Mouse (Mus musculus) kidney, embryonic 14.5 days (tissue): ENCODE measurements around the gene Ncdn. TPM values are rescaled to one million over a fixed set of nuclear protein-coding genes. Genes with fewer than 3 reads are reported as not detected.

Experiments
- ATAC-seq: fragments of 200-750 bp; cut with Nextera tagmentation; 2 replicates; pipeline ENCODE4 v1.8.0; 2017; ENCODE audit warnings: moderate number of reproducible peaks, mild to moderate bottlenecking, moderate TSS enrichment, moderate library complexity; ENCODE audit not compliant: low FRiP score, low TSS enrichment
- H3K27ac ChIP-seq: fragments of 300-500 bp; sonication (generic); 2 replicates; pipeline ENCODE4 v1.5.1; 2014; ENCODE audit warnings: low read depth, mild to moderate bottlenecking, low read length, moderate library complexity, mixed read lengths
- H3K27me3 ChIP-seq: fragments of 300-500 bp; sonication (generic); 2 replicates; pipeline ENCODE4 v1.6.1; 2014; ENCODE audit warnings: mild to moderate bottlenecking, low read length; ENCODE audit not compliant: control insufficient read depth, insufficient read depth
- H3K36me3 ChIP-seq: fragments of 300-500 bp; sonication (generic); 2 replicates; pipeline ENCODE4 v1.6.1; 2014; ENCODE audit warnings: low read length, mixed read lengths; ENCODE audit not compliant: control insufficient read depth, insufficient read depth
- H3K4me1 ChIP-seq: fragments of 300-500 bp; sonication (generic); 2 replicates; pipeline ENCODE4 v1.6.1; 2014; ENCODE audit warnings: low read length, mixed read lengths; ENCODE audit not compliant: control insufficient read depth, insufficient read depth
- H3K4me2 ChIP-seq: fragments of 300-500 bp; sonication (generic); replicated peaks from 2 replicates; pipeline ENCODE4 v1.6.1; 2014; ENCODE audit warnings: low read depth, mild to moderate bottlenecking, low read length
- H3K4me3 ChIP-seq: fragments of 300-500 bp; sonication (generic); 2 replicates; pipeline ENCODE4 v1.5.1; 2014; ENCODE audit warnings: mild to moderate bottlenecking, low read length
- H3K9ac ChIP-seq: fragments of 300-500 bp; sonication (generic); 2 replicates; pipeline ENCODE4 v1.6.1; 2014; ENCODE audit warnings: low read depth, mild to moderate bottlenecking, low read length, moderate library complexity
- H3K9me3 ChIP-seq: fragments of 300-500 bp; sonication (generic); 2 replicates; pipeline ENCODE4 v1.6.1; 2016; ENCODE audit warnings: low read length; ENCODE audit not compliant: control insufficient read depth
- WGBS: fragments of 180-500 bp; shearing (Covaris S2); extraction: QIAGEN DNeasy Blood & Tissue Kit; methylation state at CpG from one replicate; pipeline ENCODE4 v1.1.7; 2014; 5-methylcytosine and 5-hydroxymethylcytosine counted together
- polyA plus RNA-seq: library from polyadenylated mRNA; unstranded; fragments of >200 nt; fragmentation: Nextera tagmentation; extraction: Ambion mirVana; gene quantifications from 2 replicates; pipeline ENCODE4 v1.2.1, GENCODE M21; 2014

Ncdn gene
- polyA plus RNA-seq, 1 experiment from 2014 or later = 24.7 TPM

DNA sequence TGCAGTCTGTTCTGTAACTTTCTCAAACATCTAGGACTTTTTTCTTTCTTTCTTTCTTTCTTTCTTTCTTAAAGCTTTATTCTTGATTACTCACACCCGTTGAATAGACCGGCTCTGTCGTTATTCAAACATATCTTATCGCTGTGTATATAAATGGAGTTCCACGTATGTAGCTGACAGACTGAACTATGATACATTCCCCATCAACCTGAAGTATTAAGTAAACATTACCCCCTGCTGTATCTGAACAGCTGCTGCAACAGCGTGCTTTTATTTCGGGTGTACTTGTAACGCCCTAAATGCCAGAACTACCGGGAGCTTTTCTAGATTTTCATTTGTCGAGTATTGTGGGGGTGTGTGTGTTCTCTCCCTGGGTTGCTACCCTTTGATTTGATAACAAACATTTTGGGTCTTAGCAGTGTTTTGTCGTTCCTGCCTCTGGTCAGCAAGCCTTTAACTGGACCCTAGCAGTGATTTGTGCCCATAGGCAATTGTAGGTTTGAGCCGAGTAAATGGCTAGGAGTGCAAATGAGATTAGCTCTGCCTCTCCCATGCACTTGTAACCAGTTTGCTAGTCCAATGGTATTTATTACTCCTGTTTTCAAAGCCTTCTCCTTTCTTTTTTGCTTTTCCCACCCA is 1.6 kb upstream of the Ncdn start:
- peak overlapping the region; percentile 97 for H3K4me2 ChIP-seq
- peaks cover 6% of the 10 kb centered on the region for H3K4me1 ChIP-seq
- WGBS = 50% methylated on average over 12 of the region's 12 CpGs
- no peak overlapping the region for H3K27ac ChIP-seq
- no peak for ATAC-seq
- peak overlapping the region; percentile 89 for H3K4me3 ChIP-seq
- H3K9ac ChIP-seq = 0 out of 2 replicates have a peak overlapping the region, but pooled peaks have one; percentile 70
- no peaks in the 10 kb centered on the region for H3K9me3 ChIP-seq
- no peaks in the 10 kb centered on the region for H3K27me3 ChIP-seq
- peaks cover 12% of the 10 kb centered on the region for H3K36me3 ChIP-seq

DNA sequence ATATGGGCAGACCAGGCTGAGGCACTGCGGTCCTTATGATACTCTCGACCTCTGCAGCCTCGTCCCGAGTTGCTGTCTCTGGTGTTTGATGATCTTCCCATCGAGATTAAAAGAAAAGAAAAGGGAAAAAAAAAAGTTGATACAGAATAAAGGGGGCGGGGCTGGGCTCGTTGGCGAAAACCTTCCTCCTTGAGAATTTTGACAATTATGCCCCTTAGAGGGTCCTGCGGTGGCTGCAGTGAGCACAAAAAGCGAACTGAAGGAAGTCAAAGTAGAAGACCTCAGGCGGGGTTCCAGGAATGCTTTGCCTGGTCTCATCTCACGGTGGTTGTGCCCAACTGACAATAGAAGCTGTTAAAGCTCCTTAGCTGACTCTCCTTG is 983 bp upstream of the Ncdn start:
- H3K9me3 ChIP-seq = no peaks in the 10 kb centered on the region
- peaks cover 6% of the 10 kb centered on the region for H3K4me1 ChIP-seq
- peak overlapping the region; percentile 70 for H3K9ac ChIP-seq
- H3K4me3 ChIP-seq = peak overlapping the region; percentile 89
- no peak overlapping the region for H3K27ac ChIP-seq
- peaks cover 12% of the 10 kb centered on the region for H3K36me3 ChIP-seq
- peak overlapping the region; percentile 97 for H3K4me2 ChIP-seq
- under 1% methylated on average over 12 of the region's 12 CpGs for WGBS
- H3K27me3 ChIP-seq = no peaks in the 10 kb centered on the region
- no peak for ATAC-seq

DNA sequence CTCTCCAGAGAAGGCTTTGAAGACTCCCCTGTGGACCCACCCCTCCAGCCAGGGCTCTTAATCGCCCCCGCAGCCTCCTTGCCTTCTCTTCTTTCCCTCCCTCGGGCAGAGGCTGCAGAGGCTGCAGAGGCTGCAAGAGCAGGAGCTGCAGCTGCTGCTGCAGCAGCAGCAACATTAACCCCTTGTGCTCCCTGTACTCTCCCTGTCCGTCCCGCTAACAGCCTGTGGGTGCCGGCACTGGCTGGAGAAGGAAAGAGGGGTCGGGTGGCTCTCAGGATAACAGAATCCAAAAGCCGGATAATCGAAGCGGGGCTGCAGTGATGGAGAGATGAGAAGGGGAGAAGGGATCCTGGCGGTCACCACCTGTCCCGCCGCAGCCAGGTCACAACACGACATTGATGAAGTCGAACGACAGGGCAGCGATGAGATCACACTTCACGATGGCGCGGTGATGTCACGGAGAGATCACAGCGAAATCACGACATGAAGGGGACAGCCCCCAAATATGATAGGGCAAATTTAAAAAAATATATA is 563 bp downstream of the Ncdn start:
- H3K9ac ChIP-seq = peak overlapping the region; percentile 70
- under 1% methylated on average over 23 of the region's 23 CpGs for WGBS
- H3K4me3 ChIP-seq = peak overlapping the region; percentile 89
- H3K4me1 ChIP-seq = peaks cover 6% of the 10 kb centered on the region
- H3K36me3 ChIP-seq = peaks cover 25% of the 10 kb centered on the region
- 0 out of 2 replicates have a peak, but pooled peaks have one; percentile 3 for ATAC-seq
- no peaks in the 10 kb centered on the region for H3K9me3 ChIP-seq
- no peak overlapping the region for H3K27ac ChIP-seq
- no peaks in the 10 kb centered on the region for H3K27me3 ChIP-seq
- H3K4me2 ChIP-seq = peak overlapping the region; percentile 97

DNA sequence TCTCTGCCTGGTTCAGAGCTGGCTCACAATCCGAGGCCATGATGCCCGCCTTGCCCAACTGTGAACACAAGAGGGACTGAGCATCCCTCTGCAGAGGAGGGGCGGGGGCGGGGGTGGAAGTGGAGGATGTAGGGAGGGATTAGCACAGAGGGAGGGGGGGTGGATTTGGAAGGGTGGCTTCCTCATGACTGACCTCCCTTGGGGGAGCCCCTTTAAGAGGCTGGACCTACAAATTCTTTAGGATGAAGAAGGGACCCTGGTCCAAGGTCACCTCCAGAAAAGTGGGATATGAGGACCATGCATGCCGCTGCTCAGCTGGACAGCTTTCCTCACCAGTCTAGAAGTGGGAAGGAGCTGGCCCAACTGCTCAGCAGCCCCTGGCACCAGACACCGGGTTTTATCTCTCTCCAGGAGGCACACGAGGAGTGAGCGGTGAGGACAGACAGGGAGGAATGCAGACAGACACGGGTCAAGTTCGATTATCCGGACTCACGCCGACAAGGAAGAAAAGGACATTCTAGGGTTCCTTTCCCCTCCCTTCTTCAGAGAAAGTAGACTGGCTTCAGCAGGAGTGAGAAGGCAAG is 1.1 kb downstream of the Ncdn start:
- peaks cover 6% of the 10 kb centered on the region for H3K4me1 ChIP-seq
- WGBS = 8% methylated on average over 13 of the region's 13 CpGs
- no peak for ATAC-seq

DNA sequence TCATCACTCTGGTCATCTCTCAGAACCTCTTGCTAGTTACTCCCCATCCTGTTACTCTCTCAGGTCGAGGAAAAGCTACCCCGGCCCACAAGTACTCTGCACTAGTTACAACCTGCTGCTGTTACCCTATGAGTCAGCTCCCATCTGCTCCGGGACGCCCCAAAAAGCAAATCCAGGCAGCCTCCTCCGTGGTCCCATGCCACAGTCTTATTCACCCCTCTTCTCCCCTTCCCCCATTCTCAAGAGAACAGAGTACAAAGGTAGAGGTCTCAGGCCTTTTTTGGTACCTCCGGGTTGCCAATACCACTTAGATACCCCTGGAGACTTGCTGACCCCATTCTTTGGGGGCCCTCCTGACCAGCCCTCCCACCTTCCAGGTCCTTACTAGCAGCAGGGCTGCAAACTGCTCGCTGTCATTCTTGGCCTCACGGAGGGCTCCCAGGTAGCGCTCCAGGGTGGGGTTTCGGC is 1.6 kb downstream of the Ncdn start:
- Histone ChIP-seq H3K36me3 (peaks cover 34% of the 10 kb centered on the region), H3K4me3 (peak overlapping the region; percentile 89; the same call in 1 of the 2 replicates), H3K9me3 (no peaks in the 10 kb centered on the region), H3K27me3 (no peaks in the 10 kb centered on the region), H3K9ac (0 out of 2 replicates have a peak overlapping the region, but pooled peaks have one; percentile 12), H3K27ac (no peak overlapping the region), H3K4me2 (peak overlapping the region; percentile 97), H3K4me1 (peaks cover 6% of the 10 kb centered on the region)
- ATAC-seq = no peak
- 65% methylated on average over 10 of the region's 10 CpGs for WGBS

More for the DNA sequence above, 1.1 kb downstream of the Ncdn start:
- H3K4me3 ChIP-seq = peak overlapping the region; percentile 89
- no peaks in the 10 kb centered on the region for H3K9me3 ChIP-seq
- peak overlapping the region; percentile 70 for H3K9ac ChIP-seq
- peak overlapping the region; percentile 97 for H3K4me2 ChIP-seq
- no peaks in the 10 kb centered on the region for H3K27me3 ChIP-seq
- H3K36me3 ChIP-seq = peaks cover 29% of the 10 kb centered on the region
- H3K27ac ChIP-seq = no peak overlapping the region

DNA sequence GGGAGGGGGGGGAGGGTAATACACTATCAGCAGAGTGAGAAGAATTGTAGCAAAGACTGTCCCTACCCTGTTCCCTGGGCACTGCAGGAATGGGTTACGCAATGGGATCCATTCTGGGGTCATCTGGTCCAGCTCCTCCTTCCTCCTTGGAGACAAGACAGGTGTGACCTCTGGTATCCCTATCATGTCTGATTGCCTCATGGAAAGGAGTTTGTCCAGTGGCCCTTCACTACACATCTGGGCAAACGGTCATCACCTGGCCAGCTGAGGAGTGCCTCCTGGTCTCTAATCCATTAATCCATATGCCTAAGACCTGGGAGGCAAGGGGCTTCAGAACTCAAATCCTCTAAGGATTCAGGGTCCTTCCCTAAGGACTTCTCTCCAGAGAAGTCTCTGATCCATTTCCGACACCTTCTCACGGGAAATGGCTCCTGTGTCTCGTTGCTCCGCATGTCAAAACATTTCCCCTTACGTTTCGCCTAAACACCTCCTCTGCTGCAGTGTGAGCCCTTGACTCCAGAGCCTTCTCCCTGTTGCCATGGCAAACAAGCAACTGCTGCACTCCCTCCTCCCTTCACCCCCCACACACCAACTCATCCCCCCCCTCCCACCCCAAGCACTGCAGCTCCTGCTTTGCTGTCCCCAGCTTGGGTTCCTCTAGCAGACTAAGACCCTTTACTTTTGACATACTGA is 2.2 kb downstream of the Ncdn start:
- Histone ChIP-seq H3K27me3 (no peaks in the 10 kb centered on the region), H3K36me3 (peaks cover 40% of the 10 kb centered on the region), H3K4me1 (peaks cover 6% of the 10 kb centered on the region), H3K4me2 (no peak overlapping the region), H3K4me3 (no peak overlapping the region), H3K9ac (no peak overlapping the region), H3K9me3 (no peaks in the 10 kb centered on the region), H3K27ac (no peak overlapping the region)
- ATAC-seq = no peak
- 74% methylated on average over 8 of the region's 8 CpGs for WGBS

DNA sequence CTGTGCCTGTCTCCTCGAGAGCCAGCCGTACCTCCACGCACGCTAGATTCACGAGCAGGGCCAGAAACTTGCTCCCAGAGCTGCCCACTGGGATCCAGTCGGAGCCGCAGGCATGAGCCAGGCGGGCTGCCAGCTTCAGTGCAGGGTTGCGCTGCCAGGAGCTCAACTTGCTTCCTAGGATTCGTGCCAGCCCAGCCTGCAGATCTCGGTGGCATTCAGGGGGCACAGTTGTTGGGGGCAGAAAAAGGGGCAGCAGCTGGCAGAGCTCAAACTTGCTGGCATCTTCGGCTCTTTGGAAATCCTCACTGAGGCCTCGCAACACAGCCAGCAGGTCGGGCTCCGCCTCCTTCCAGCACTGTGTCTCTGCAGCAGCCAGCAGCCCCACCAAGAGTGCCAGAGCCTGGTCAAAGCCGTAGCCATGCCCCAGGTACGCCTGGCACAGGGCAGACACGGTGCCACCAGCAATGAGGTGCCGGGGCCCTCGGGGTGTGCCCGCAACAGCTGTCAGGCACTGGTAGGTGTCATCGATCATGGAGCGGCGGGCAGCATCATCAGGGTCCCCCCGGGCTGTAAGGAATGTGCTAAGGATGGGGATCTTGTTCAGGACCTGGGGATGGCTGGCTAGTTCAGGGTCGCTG is 3.1 kb downstream of the Ncdn start:
- Histone ChIP-seq H3K4me2 (no peak overlapping the region), H3K27me3 (no peaks in the 10 kb centered on the region), H3K4me1 (peaks cover 6% of the 10 kb centered on the region), H3K36me3 (peaks cover 48% of the 10 kb centered on the region), H3K9ac (no peak overlapping the region), H3K9me3 (no peaks in the 10 kb centered on the region), H3K4me3 (no peak overlapping the region), H3K27ac (no peak overlapping the region)
- no peak for ATAC-seq
- WGBS = 91% methylated on average over 26 of the region's 26 CpGs

DNA sequence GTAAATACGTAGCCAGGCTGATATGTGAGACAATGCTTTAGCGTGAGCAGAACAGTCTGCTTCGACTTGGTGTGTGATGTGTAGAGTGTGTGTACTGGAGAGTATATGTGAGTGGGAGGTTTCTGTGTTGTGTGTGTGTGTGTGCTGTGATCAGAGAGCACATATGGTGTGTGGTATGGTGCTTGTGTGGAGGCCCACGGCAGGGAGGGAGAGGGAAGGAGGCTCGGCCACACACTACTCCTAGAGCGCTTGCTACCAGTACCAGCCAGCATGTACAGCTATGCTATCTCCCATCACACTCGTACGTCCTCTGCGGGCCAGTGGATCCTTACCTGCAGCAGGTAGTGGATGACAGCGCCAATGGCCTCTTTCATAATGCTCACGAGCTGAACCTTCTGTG is 3.7 kb downstream of the Ncdn start:
- peaks cover 6% of the 10 kb centered on the region for H3K4me1 ChIP-seq
- 94% methylated on average over 11 of the region's 11 CpGs for WGBS
- no peak overlapping the region for H3K9ac ChIP-seq
- H3K27ac ChIP-seq = no peak overlapping the region
- peaks cover 55% of the 10 kb centered on the region for H3K36me3 ChIP-seq
- H3K9me3 ChIP-seq = no peaks in the 10 kb centered on the region
- no peak overlapping the region for H3K4me2 ChIP-seq
- no peaks in the 10 kb centered on the region for H3K27me3 ChIP-seq
- no peak overlapping the region for H3K4me3 ChIP-seq
- ATAC-seq = no peak
